Mouse (Mus musculus): ENCODE measurements around the gene Smg5.

DNA sequence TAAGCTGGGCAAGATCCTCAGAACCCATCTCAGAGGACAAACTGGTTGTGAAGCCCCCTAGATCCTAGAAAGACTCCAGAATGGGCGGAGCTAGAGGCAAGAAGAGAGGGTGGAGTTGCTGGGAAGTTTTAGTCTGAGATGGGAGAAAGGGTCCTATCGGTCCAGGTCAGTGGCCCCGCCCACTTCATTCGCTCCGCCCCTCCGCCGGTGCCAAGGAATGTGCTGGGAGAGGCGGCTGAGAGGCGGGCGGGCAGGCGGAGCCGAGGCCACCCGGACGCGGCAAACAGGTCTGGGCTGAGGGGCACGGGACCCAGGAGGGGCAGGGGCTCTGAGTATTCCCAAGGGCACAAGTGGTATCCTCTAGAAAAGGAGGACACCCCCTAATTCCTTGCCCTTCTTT lies 28.3 kb downstream of the Smg5 start, which contains the start of gene Paqr6:
- TF ChIP-seq POLR2A (IDR thresholded peaks at IDR 0.05; ENCODE audit: extremely low read depth, insufficient read depth, low read length) = no peak
- TF ChIP-seq CTCF (IDR thresholded peaks at IDR 0.05; ENCODE audit: low read depth, low read length) = no peak
